In the genomic region with DNA sequence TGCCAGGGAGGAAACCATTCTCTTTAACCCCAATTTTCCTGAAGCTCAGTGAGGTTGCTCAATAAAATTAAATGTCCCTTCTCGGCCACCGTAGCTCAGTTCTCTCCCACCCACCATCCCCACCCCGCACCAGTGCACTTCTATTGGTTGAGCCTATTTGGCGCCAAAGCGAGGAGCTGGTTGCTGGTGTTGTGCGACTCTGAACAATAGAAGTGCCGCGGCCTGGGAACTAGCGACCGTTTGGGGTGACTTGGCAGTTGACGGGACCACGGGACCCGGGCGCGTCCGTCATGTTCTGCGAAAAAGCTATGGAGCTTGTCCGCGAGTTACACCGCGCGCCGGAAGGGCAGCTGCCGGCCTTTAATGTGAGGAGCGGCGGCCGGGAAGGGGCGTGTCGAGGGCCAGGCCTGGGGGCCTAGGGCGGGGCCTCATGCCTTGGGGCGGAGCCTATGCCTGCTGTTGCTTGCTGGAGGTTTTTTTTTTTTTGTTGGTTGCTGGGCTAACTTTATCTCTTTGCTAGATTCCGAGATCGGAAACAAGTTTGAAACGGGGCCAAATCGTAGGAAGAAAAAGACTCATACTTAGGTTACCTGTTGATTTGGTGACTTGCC, we compare ENCODE assay signal across 8 mouse cellular contexts. TPM values are rescaled to one million over a fixed set of nuclear protein-coding genes. Genes with fewer than 3 reads are reported as not detected.
DNase-seq lines count a peak whose midpoint lies in the region; ATAC-seq lines count a peak whose summit lies in the region.

No protein-coding gene starts in this region.

- no peaks in the 10 kb centered on the region for H3K9me3 ChIP-seq in forebrain, embryonic 10.5 days
- no peaks in the 10 kb centered on the region for H3K9me3 ChIP-seq in heart, embryonic 16.5 days (replicated peaks; ENCODE audit: control insufficient read depth, low read length)
- H3K9me3 ChIP-seq in liver, embryonic 15.5 days (replicated peaks) = no peaks in the 10 kb centered on the region
- H3K9me3 ChIP-seq in neural tube, embryonic 12.5 days = no peaks in the 10 kb centered on the region

- peak overlapping the region; percentile 97 for H3K27ac ChIP-seq in forebrain, embryonic 10.5 days
- H3K27ac ChIP-seq in heart, embryonic 16.5 days (ENCODE audit: low read length) = peak overlapping the region; percentile 91
- H3K27ac ChIP-seq in liver, embryonic 15.5 days (replicated peaks) = peak overlapping the region; percentile 90
- 0 out of 2 replicates have a peak overlapping the region, but pooled peaks have one; percentile 42 for H3K27ac ChIP-seq in neural tube, embryonic 12.5 days

- peaks cover 7% of the 10 kb centered on the region for H3K4me1 ChIP-seq in forebrain, embryonic 10.5 days
- 0 out of 2 replicates have a peak, but pooled peaks cover 2% of the 10 kb centered on the region for H3K4me1 ChIP-seq in heart, embryonic 16.5 days (ENCODE audit: control insufficient read depth, insufficient read depth, low read length)
- H3K4me1 ChIP-seq in liver, embryonic 15.5 days (replicated peaks) = peaks cover 44% of the 10 kb centered on the region
- H3K4me1 ChIP-seq in neural tube, embryonic 12.5 days = peaks cover 7% of the 10 kb centered on the region

- peak overlapping the region; percentile 80 for H3K9ac ChIP-seq in heart, embryonic 16.5 days (ENCODE audit: low read length)
- peak overlapping the region; percentile 66 for H3K9ac ChIP-seq in liver, embryonic 15.5 days
- peak overlapping the region; percentile 54 for H3K9ac ChIP-seq in neural tube, embryonic 12.5 days

- peak overlapping the region; percentile 78 for H3K4me2 ChIP-seq in heart, embryonic 16.5 days (ENCODE audit: low read depth, low read length)
- H3K4me2 ChIP-seq in liver, embryonic 15.5 days = peak overlapping the region; percentile 82
- peak overlapping the region; percentile 61 for H3K4me2 ChIP-seq in neural tube, embryonic 12.5 days (replicated peaks)

- peak; percentile 96 for DNase-seq in c-Kit-negative CD71-positive TER-119-positive erythroid progenitor cells, embryonic 14.5 days (ENCODE audit: low read depth, low spot score)
- peak; percentile 93 for DNase-seq in forebrain, embryonic 10.5 days (ENCODE audit: extremely low spot score, low spot score)
- peak; percentile 96 to 99 for DNase-seq in kidney, postnatal 36 days
- peak; percentile 89 for DNase-seq in telencephalon, adult 2 months (ENCODE audit: low read depth, low spot score)

- H3K4me3 ChIP-seq in forebrain, embryonic 10.5 days = peak overlapping the region; percentile 67
- peak overlapping the region; percentile 94 for H3K4me3 ChIP-seq in heart, embryonic 16.5 days (ENCODE audit: low read length)
- peak overlapping the region; percentile 87 for H3K4me3 ChIP-seq in liver, embryonic 15.5 days (replicated peaks)
- H3K4me3 ChIP-seq in neural tube, embryonic 12.5 days = peak overlapping the region; percentile 65

- no peaks in the 10 kb centered on the region for H3K27me3 ChIP-seq in forebrain, embryonic 10.5 days (ENCODE audit: poor library complexity, severe bottlenecking)
- no peaks in the 10 kb centered on the region for H3K27me3 ChIP-seq in heart, embryonic 16.5 days (ENCODE audit: control insufficient read depth, insufficient read depth, low read length)
- no peaks in the 10 kb centered on the region for H3K27me3 ChIP-seq in liver, embryonic 15.5 days
- H3K27me3 ChIP-seq in neural tube, embryonic 12.5 days (replicated peaks) = no peaks in the 10 kb centered on the region

- H3K36me3 ChIP-seq in forebrain, embryonic 10.5 days (replicated peaks) = peaks cover 13% of the 10 kb centered on the region
- H3K36me3 ChIP-seq in heart, embryonic 16.5 days (ENCODE audit: control insufficient read depth, insufficient read depth) = no peaks in the 10 kb centered on the region
- peaks cover 8% of the 10 kb centered on the region; the same call in 1 of the 2 replicates for H3K36me3 ChIP-seq in liver, embryonic 15.5 days (replicated peaks)
- H3K36me3 ChIP-seq in neural tube, embryonic 12.5 days = no peaks in the 10 kb centered on the region

- WGBS in forebrain, embryonic 10.5 days = under 1% methylated on average over 35 of the region's 35 CpGs
- under 1% methylated on average over 35 of the region's 35 CpGs for WGBS in heart, embryonic 16.5 days
- under 1% methylated on average over 35 of the region's 35 CpGs for WGBS in liver, embryonic 15.5 days (ENCODE audit: insufficient replicate concordance)
- WGBS in neural tube, embryonic 12.5 days = under 1% methylated on average over 35 of the region's 35 CpGs

- ATAC-seq in CD4-positive, CD25-positive, alpha-beta regulatory T cell, adult 4 months = peak; percentile 86
- peak; percentile 95 for ATAC-seq in heart, embryonic 16.5 days (replicated peaks; ENCODE audit: extremely low read depth, insufficient read depth, low FRiP score)
- ATAC-seq in liver, embryonic 15.5 days (ENCODE audit: insufficient read depth) = peak; percentile 89
- peak; percentile 93 for ATAC-seq in neural tube, embryonic 12.5 days (ENCODE audit: low FRiP score, low read depth)

RNA-seq across cellular contexts. Expression of gene Gins1, which starts 4.3 kb away (rescaled TPM):
- polyA plus RNA-seq in CD4-positive, CD25-positive, alpha-beta regulatory T cell, adult 4 months (2017; shearing (Covaris generic)) = 1 to 10 TPM; 5.5 to 6.9 TPM
- polyA plus RNA-seq in forebrain, embryonic 10.5 days (2016; fragmentation: Nextera tagmentation; extraction: Ambion mirVana) = 83.7 and 86.6 TPM in 2 replicates
- 25.0 and 27.0 TPM in 2 replicates for polyA plus RNA-seq in heart, embryonic 16.5 days (2015; fragmentation: Nextera tagmentation; extraction: Ambion mirVana)
- 29.1 and 31.7 TPM in 2 replicates for polyA plus RNA-seq in liver, embryonic 15.5 days (2015; fragmentation: Nextera tagmentation; extraction: Ambion mirVana)
- 40.0 and 40.3 TPM in 2 replicates for polyA plus RNA-seq in neural tube, embryonic 12.5 days (2016; fragmentation: Nextera tagmentation; extraction: Ambion mirVana)

RNA-seq across cellular contexts. Expression of gene Abhd12, which starts 5.0 kb away (rescaled TPM):
- 10 to 100 TPM; 11.2 to 14.5 TPM for polyA plus RNA-seq in CD4-positive, CD25-positive, alpha-beta regulatory T cell, adult 4 months (2017; shearing (Covaris generic))
- 46.5 and 48.4 TPM in 2 replicates for polyA plus RNA-seq in forebrain, embryonic 10.5 days (2016; fragmentation: Nextera tagmentation; extraction: Ambion mirVana)
- 41.5 and 43.2 TPM in 2 replicates for polyA plus RNA-seq in heart, embryonic 16.5 days (2015; fragmentation: Nextera tagmentation; extraction: Ambion mirVana)
- polyA plus RNA-seq in liver, embryonic 15.5 days (2015; fragmentation: Nextera tagmentation; extraction: Ambion mirVana) = 21.3 and 21.7 TPM in 2 replicates
- polyA plus RNA-seq in neural tube, embryonic 12.5 days (2016; fragmentation: Nextera tagmentation; extraction: Ambion mirVana) = 76.5 and 77.8 TPM in 2 replicates

Comparison
In these comparisons a context has a peak if more than half of its experiments do, and no peak if none do; other contexts are left out.
1. Peak in every context shown above with its lines: DNase-seq, ATAC-seq, H3K4me3 ChIP-seq and H3K27ac ChIP-seq.
2. H3K27ac ChIP-seq: peak in every context shown above with its lines; median percentile 97 in forebrain, embryonic 10.5 days; 91 in heart, embryonic 16.5 days; 90 in liver, embryonic 15.5 days; 42 in neural tube, embryonic 12.5 days.